Mouse (Mus musculus) CH12.LX (cell line): Measurements from ENCODE around the gene Gipc2. TPM values are rescaled to one million over a fixed set of nuclear protein-coding genes. Genes with fewer than 3 reads are reported as not detected.

Experiments
- DNase-seq: peaks from one replicate; pipeline ENCODE4 v3.0.0-alpha.2; 2013; ENCODE audit errors: extremely low read depth
- H3K27ac ChIP-seq: 2 replicates; pipeline ENCODE4 v1.5.1; 2012; ENCODE audit warnings: low read depth, mild to moderate bottlenecking, control low read depth, moderate library complexity; ENCODE audit not compliant: insufficient read depth
- H3K27me3 ChIP-seq: replicated peaks from 2 replicates; pipeline ENCODE3; 2012; ENCODE audit warnings: inconsistent platforms
- H3K36me3 ChIP-seq, 2 experiments: replicated peaks in 1 of 2; 2 replicates each; pipeline versions ENCODE3 to v1.6.1; 2012; ENCODE audit warnings: inconsistent platforms in 1 of 2, low read length in 1 of 2, mild to moderate bottlenecking in 1 of 2, mixed read lengths in 1 of 2, moderate library complexity in 1 of 2; ENCODE audit not compliant: control insufficient read depth in 1 of 2, insufficient read depth in 1 of 2
- H3K4me1 ChIP-seq, 2 experiments: 2 replicates each; pipeline ENCODE4 v1.6.1; 2012; ENCODE audit warnings: inconsistent platforms in 1 of 2, moderate library complexity in 1 of 2; ENCODE audit not compliant: insufficient read depth in 2 of 2, control insufficient read depth in 1 of 2
- H3K4me2 ChIP-seq: 2 replicates; pipeline ENCODE4 v1.6.1; 2012; ENCODE audit warnings: low read depth, mild to moderate bottlenecking, control low read depth; ENCODE audit not compliant: poor library complexity, insufficient read depth, severe bottlenecking
- H3K4me3 ChIP-seq, 3 experiments: fragments of 150-350 bp in 1 of 3; sonication (generic) in 1 of 3; replicated peaks in 1 of 3; 2 replicates each; pipeline versions ENCODE3 to v1.5.1; 2011 to 2012; ENCODE audit warnings: low read depth in 2 of 3, low read length in 2 of 3, mild to moderate bottlenecking in 2 of 3, moderate library complexity in 2 of 3, control low read depth in 1 of 3, improper control_type of control experiment in 1 of 3, inconsistent platforms in 1 of 3, mixed read lengths in 1 of 3; ENCODE audit not compliant: poor library complexity in 1 of 3
- H3K79me2 ChIP-seq: replicated peaks from 2 replicates; pipeline ENCODE4 v1.6.1; 2012; ENCODE audit warnings: mild to moderate bottlenecking, moderate library complexity; ENCODE audit not compliant: control insufficient read depth, poor library complexity, insufficient read depth, severe bottlenecking; ENCODE audit errors: extremely low read depth
- H3K9ac ChIP-seq: 2 replicates; pipeline ENCODE4 v1.6.1; 2012; ENCODE audit warnings: low read depth, mild to moderate bottlenecking, control low read depth, moderate library complexity; ENCODE audit not compliant: insufficient read depth
- H3K9me3 ChIP-seq: replicated peaks from 2 replicates; pipeline ENCODE3; 2012; ENCODE audit warnings: low read length, inconsistent platforms, mixed read lengths
- BHLHE40 ChIP-seq: IDR thresholded peaks from 2 replicates; pipeline ENCODE4 v1.6.1; 2011; ENCODE audit warnings: mild to moderate bottlenecking, low read depth, low read length, improper control_type of control experiment
- CHD2 ChIP-seq: IDR thresholded peaks from 2 replicates; pipeline ENCODE4 v1.6.1; 2011; ENCODE audit warnings: low read length, improper control_type of control experiment
- CTCF ChIP-seq, 2 experiments: IDR thresholded peaks in 1 of 2; conservative IDR thresholded peaks in 1 of 2; 2 replicates each; pipeline ENCODE4 v1.5.1; 2011 to 2012; ENCODE audit warnings: low read depth in 2 of 2, low read length in 2 of 2, improper control_type of control experiment in 1 of 2, inconsistent platforms in 1 of 2, mild to moderate bottlenecking in 1 of 2, moderate library complexity in 1 of 2
- E2F4 ChIP-seq: IDR thresholded peaks from 2 replicates; pipeline ENCODE4 v1.6.1; 2011; ENCODE audit warnings: low read depth, low read length, improper control_type of control experiment; ENCODE audit not compliant: insufficient replicate concordance
- EP300 ChIP-seq: IDR thresholded peaks from 2 replicates; pipeline ENCODE4 v1.6.1; 2011; ENCODE audit warnings: low read length, improper control_type of control experiment
- ETS1 ChIP-seq: conservative IDR thresholded peaks from 2 replicates; pipeline ENCODE4 v1.6.1; 2012; ENCODE audit warnings: low read depth, mild to moderate bottlenecking, inconsistent platforms, low read length, improper control_type of control experiment, moderate library complexity
- HCFC1 ChIP-seq: IDR thresholded peaks from 2 replicates; pipeline ENCODE4 v1.6.1; 2012; ENCODE audit warnings: low read depth, mild to moderate bottlenecking, inconsistent platforms, low read length, improper control_type of control experiment
- IRF4 ChIP-seq: IDR thresholded peaks from 2 replicates; pipeline ENCODE4 v1.6.1; 2014; ENCODE audit warnings: low read depth, mild to moderate bottlenecking, inconsistent platforms, low read length, improper control_type of control experiment
- JUN ChIP-seq: IDR thresholded peaks from 2 replicates; pipeline ENCODE4 v1.6.1; 2011; ENCODE audit warnings: low read depth, mild to moderate bottlenecking, low read length, improper control_type of control experiment, moderate library complexity; ENCODE audit not compliant: insufficient read depth
- JUND ChIP-seq: conservative IDR thresholded peaks from 2 replicates; pipeline ENCODE4 v1.6.1; 2011; ENCODE audit warnings: low read depth, low read length, improper control_type of control experiment
- KAT2A ChIP-seq: IDR thresholded peaks from 2 replicates; pipeline ENCODE4 v1.6.1; 2012; ENCODE audit warnings: low read length, improper control_type of control experiment, inconsistent platforms; ENCODE audit not compliant: insufficient replicate concordance
- MAZ ChIP-seq: IDR thresholded peaks from 2 replicates; pipeline ENCODE4 v1.6.1; 2012; ENCODE audit warnings: low read depth, mild to moderate bottlenecking, inconsistent platforms, low read length, improper control_type of control experiment, moderate library complexity
- MYC ChIP-seq: IDR thresholded peaks from 2 replicates; pipeline ENCODE4 v1.6.1; 2011; ENCODE audit warnings: low read depth, mild to moderate bottlenecking, improper control_type of control experiment, low read length
- NELFE ChIP-seq: IDR thresholded peaks from 2 replicates; pipeline ENCODE4 v1.6.1; 2011; ENCODE audit warnings: low read depth, low read length, improper control_type of control experiment
- NRF1 ChIP-seq: IDR thresholded peaks from 2 replicates; pipeline ENCODE4 v1.6.1; 2014; ENCODE audit warnings: low read depth, mild to moderate bottlenecking, inconsistent platforms, low read length, improper control_type of control experiment, moderate library complexity
- PAX5 ChIP-seq: IDR thresholded peaks from 2 replicates; pipeline ENCODE4 v1.6.1; 2012; ENCODE audit warnings: low read length, inconsistent platforms, mixed read lengths
- POLR2AphosphoS2 ChIP-seq: IDR thresholded peaks from 2 replicates; pipeline ENCODE4 v1.6.1; 2011; ENCODE audit warnings: low read depth, low read length, improper control_type of control experiment
- RAD21 ChIP-seq: IDR thresholded peaks from 2 replicates; pipeline ENCODE4 v1.6.1; 2011; ENCODE audit warnings: low read depth, mild to moderate bottlenecking, low read length, improper control_type of control experiment, moderate library complexity
- RCOR1 ChIP-seq: conservative IDR thresholded peaks from 2 replicates; pipeline ENCODE4 v1.6.1; 2012; ENCODE audit warnings: low read depth, mild to moderate bottlenecking, inconsistent platforms, low read length, improper control_type of control experiment
- SIN3A ChIP-seq: IDR thresholded peaks from 2 replicates; pipeline ENCODE4 v1.6.1; 2012; ENCODE audit warnings: low read length, improper control_type of control experiment, inconsistent platforms
- ZC3H11A ChIP-seq: IDR thresholded peaks from 2 replicates; pipeline ENCODE4 v1.6.1; 2012; ENCODE audit warnings: low read depth, mild to moderate bottlenecking, inconsistent platforms, low read length, improper control_type of control experiment
- ZKSCAN1 ChIP-seq: IDR thresholded peaks from 2 replicates; pipeline ENCODE4 v1.6.1; 2012; ENCODE audit warnings: low read depth, inconsistent platforms, low read length, improper control_type of control experiment, borderline replicate concordance
- ZMIZ1 ChIP-seq: IDR thresholded peaks from 2 replicates; pipeline ENCODE4 v1.6.1; 2012; ENCODE audit warnings: low read depth, mild to moderate bottlenecking, inconsistent platforms, low read length, improper control_type of control experiment
- dilution Hi-C: fragments of 300-500 bp; cut with MboI; formaldehyde crosslinking; loops from 2 replicates; pipeline ENCODE4 v1.14.3; 2020; ENCODE audit warnings: low sequenced_read_pairs; ENCODE audit not compliant: extremely low pct_unique_long_range_greater_than_20kb, extremely low pct_ligation_motif_present
- in situ Hi-C: fragments of 300-500 bp; cut with MboI; formaldehyde crosslinking; loops from 3 replicates; pipeline ENCODE4 v1.14.3; 2019; ENCODE audit warnings: low sequenced_read_pairs, low pct_ligation_motif_present, low pct_unique_long_range_greater_than_20kb, mixed read lengths
- polyA plus RNA-seq: library from polyadenylated mRNA; unstranded; fragments of >175 nt; gene quantifications from 2 replicates; pipeline ENCODE4 v1.2.1, GENCODE M21; 2012; ENCODE audit warnings: low read depth; ENCODE audit not compliant: insufficient read length
- total RNA-seq, 2 experiments: library from RNA; depleted of rRNA; stranded (reverse); fragments of 300-350 nt in 1 of 2; fragments of >200 nt in 1 of 2; gene quantifications; 2 replicates each; pipeline ENCODE4 v1.2.3; 2012 to 2014

Gipc2 gene
- total and polyA plus RNA-seq, 3 experiments: 0.24 to 1.2 (median 0.38) TPM

GRCm38 (mm10) chr3:152189306-152189705 is 23.3 kb upstream of the Gipc2 start:
- no peaks in the 10 kb centered on the region for H3K27me3 ChIP-seq
- in situ Hi-C loops: no loop called here
- no peak overlapping the region for H3K4me2 ChIP-seq
- peaks cover 26% of the 10 kb centered on the region for H3K79me2 ChIP-seq
- no peak overlapping the region for H3K4me3 ChIP-seq
- peaks cover 6 to 36% of the 10 kb centered on the region in 2 experiments for H3K4me1 ChIP-seq
- H3K27ac ChIP-seq: no peak overlapping the region
- no peak overlapping the region for H3K9ac ChIP-seq
- dilution Hi-C loops: no loop called here
- no peaks in the 10 kb centered on the region for H3K9me3 ChIP-seq
- H3K36me3 ChIP-seq: peaks cover 12 to 30% of the 10 kb centered on the region in 2 experiments
- no peak for TF ChIP-seq RAD21
- TF ChIP-seq BHLHE40: no peak
- TF ChIP-seq CHD2: no peak
- no peak for TF ChIP-seq CTCF (conservative IDR thresholded peaks at IDR 0.05 in 1 of 2, IDR thresholded peaks at IDR 0.05 in 1 of 2; ENCODE audit: low read depth in 2 of 2, low read length in 2 of 2)
- TF ChIP-seq ZMIZ1: no peak
- no peak for TF ChIP-seq EP300
- no peak for TF ChIP-seq ZC3H11A
- TF ChIP-seq PAX5: no peak
- no peak for DNase-seq

GRCm38 (mm10) chr3:152186106-152186505 is 20.1 kb upstream of the Gipc2 start:
- no peak overlapping the region for H3K27ac ChIP-seq
- TF ChIP-seq ETS1 (no peak), JUN (no peak), RCOR1 (no peak), JUND (no peak), NELFE (no peak), HCFC1 (no peak), ZKSCAN1 (no peak), MYC (no peak), SIN3A (no peak), CTCF (conservative IDR thresholded peaks at IDR 0.05 in 1 of 2, IDR thresholded peaks at IDR 0.05 in 1 of 2; ENCODE audit: low read depth in 2 of 2, low read length in 2 of 2) (no peak), POLR2AphosphoS2 (no peak), BHLHE40 (no peak), E2F4 (no peak), MAZ (no peak), NRF1 (no peak), KAT2A (no peak), IRF4 (no peak)
- TF ChIP-seq, all 38 proteins: peak for 0
- Histone ChIP-seq H3K79me2 (peaks cover 12% of the 10 kb centered on the region), H3K36me3 (peaks cover 18 to 47% of the 10 kb centered on the region in 2 experiments), H3K4me2 (no peak overlapping the region), H3K4me3 (no peak overlapping the region), H3K9me3 (no peaks in the 10 kb centered on the region), H3K27me3 (no peaks in the 10 kb centered on the region), H3K9ac (no peak overlapping the region), H3K4me1 (peaks cover 4 to 23% of the 10 kb centered on the region in 2 experiments)
- in situ Hi-C loops (no loop called here), dilution Hi-C loops (no loop called here)
- no peak for DNase-seq
